Mouse (Mus musculus): ENCODE data around the gene Nlrp3. TPM values are rescaled to one million over a fixed set of nuclear protein-coding genes. Genes with fewer than 3 reads are reported as not detected.
A peak's percentile ranks its signal among the peaks of the same experiment; 100 is the strongest.

The Nlrp3 gene
- polyA plus RNA-seq, 1 experiment = 0.04 TPM

DNA sequence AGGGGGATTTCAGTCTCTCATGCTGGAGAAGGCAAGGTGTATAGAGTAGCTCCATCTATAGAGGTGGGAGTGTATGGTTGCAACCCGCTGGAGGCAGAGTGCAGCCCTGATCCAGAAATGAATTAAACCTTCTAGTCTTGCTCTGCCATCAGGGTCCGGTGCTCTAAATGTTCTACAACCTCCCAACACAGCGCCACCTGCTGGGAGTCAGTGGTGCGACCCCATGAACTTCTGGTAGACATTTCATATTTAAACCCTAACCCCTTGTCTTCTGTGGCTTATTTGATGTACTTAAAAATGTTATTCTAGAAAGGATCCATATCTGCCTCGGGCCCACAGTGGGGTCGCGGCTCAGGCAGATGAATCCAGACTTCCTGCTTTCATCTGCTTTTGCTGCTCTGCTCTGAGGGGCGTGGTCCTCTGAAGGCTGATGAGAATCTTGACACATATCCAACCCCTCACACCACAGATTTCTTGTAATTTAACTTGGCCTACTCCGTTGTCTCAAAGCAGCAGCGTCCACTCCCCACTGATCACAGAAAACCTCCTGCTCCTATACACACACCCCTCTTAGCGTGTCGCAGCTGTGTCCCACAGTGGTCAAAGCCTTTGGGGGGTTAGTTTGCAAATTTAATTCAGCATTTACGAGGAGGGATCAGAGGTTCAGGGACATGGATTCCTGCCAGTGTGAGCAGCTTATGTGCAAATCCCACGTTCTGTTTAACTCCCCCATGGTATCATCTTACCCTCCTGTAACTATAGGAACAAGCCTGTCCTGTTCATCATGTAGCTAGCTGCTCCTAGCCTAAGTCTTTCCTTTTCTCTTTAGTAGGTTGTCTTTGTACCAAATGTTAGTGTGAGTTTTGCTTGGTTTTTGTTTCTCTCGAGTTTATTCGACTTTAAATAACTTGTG, 3.9 kb upstream of the Nlrp3 start:
- no peak overlapping the region for H3ac ChIP-seq (ENCODE audit: control insufficient read depth, insufficient read length, low read depth)
- no peaks in the 10 kb centered on the region for H3K79me3 ChIP-seq (ENCODE audit: low read depth)
- H3K27me3 ChIP-seq (ENCODE audit: control insufficient read depth, insufficient read depth, insufficient read length) = no peaks in the 10 kb centered on the region
- no peaks in the 10 kb centered on the region for H3K79me2 ChIP-seq (ENCODE audit: control insufficient read depth, insufficient read depth)
- H3K36me3 ChIP-seq (ENCODE audit: control insufficient read depth, insufficient read depth) = no peaks in the 10 kb centered on the region
- no peak overlapping the region for H3K4me3 ChIP-seq (ENCODE audit: insufficient read depth, poor library complexity, severe bottlenecking)
- TF ChIP-seq USF1 (IDR thresholded peaks at IDR 0.05; ENCODE audit: low read depth) (no peak), MYOD1 (IDR thresholded peaks at IDR 0.05; ENCODE audit: control insufficient read depth, insufficient read length, low read depth) (no peak), CTCF (IDR thresholded peaks at IDR 0.05; ENCODE audit: control insufficient read depth, insufficient read depth, insufficient read length) (no peak), CEBPB (IDR thresholded peaks at IDR 0.05; ENCODE audit: low read depth) (no peak), FOSL1 (IDR thresholded peaks at IDR 0.05; ENCODE audit: insufficient read depth, low read length, poor library complexity, severe bottlenecking) (no peak), MYOG (IDR thresholded peaks at IDR 0.05; ENCODE audit: control insufficient read depth, extremely low read depth, insufficient read length) (no peak), MAX (IDR thresholded peaks at IDR 0.05) (no peak)

DNA sequence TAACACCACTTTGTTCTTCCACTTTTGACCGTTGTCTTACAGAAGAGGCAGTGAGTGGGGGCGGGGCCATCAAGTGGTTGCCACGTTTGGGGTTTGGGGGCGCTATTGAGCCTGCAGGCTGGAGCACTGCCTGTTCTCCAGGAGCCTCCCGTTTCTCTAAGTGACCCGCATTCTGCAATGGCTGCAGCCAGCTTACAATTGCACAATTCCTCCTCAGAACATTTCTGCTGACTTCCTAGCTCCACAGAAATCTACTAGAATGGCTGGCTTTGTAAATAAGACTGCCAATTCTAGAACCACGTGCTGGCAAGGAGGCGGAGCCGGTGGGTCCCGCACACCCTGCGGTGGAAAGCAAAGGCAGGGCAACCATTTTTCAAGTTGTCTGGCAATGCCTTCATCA, 3.0 kb upstream of the Nlrp3 start:
- no peak overlapping the region for H3K4me3 ChIP-seq (ENCODE audit: insufficient read depth, poor library complexity, severe bottlenecking)
- H3ac ChIP-seq (ENCODE audit: control insufficient read depth, insufficient read length, low read depth) = no peak overlapping the region
- no peaks in the 10 kb centered on the region for H3K27me3 ChIP-seq (ENCODE audit: control insufficient read depth, insufficient read depth, insufficient read length)
- TF ChIP-seq MYOD1 (IDR thresholded peaks at IDR 0.05; ENCODE audit: control insufficient read depth, insufficient read length, low read depth) (no peak), MYOG (IDR thresholded peaks at IDR 0.05; ENCODE audit: control insufficient read depth, extremely low read depth, insufficient read length) (no peak), FOSL1 (IDR thresholded peaks at IDR 0.05; ENCODE audit: insufficient read depth, low read length, poor library complexity, severe bottlenecking) (no peak), MAX (IDR thresholded peaks at IDR 0.05) (no peak), USF1 (IDR thresholded peaks at IDR 0.05; ENCODE audit: low read depth) (no peak)
- H3K36me3 ChIP-seq (ENCODE audit: control insufficient read depth, insufficient read depth) = no peaks in the 10 kb centered on the region
- H3K79me2 ChIP-seq (ENCODE audit: control insufficient read depth, insufficient read depth) = no peaks in the 10 kb centered on the region
- no peaks in the 10 kb centered on the region for H3K79me3 ChIP-seq (ENCODE audit: low read depth)

- TF ChIP-seq USF1 (IDR thresholded peaks at IDR 0.05; ENCODE audit: low read depth) = no peak
- TF ChIP-seq MYOG (IDR thresholded peaks at IDR 0.05; ENCODE audit: control insufficient read depth, extremely low read depth, insufficient read length) = no peak
- TF ChIP-seq MYOD1 (IDR thresholded peaks at IDR 0.05; ENCODE audit: control insufficient read depth, insufficient read length, low read depth) = no peak
- no peak for TF ChIP-seq CTCF (IDR thresholded peaks at IDR 0.05; ENCODE audit: control insufficient read depth, insufficient read depth, insufficient read length)
- no peaks in the 10 kb centered on the region for H3K79me2 ChIP-seq (ENCODE audit: control insufficient read depth, insufficient read depth)
- no peak overlapping the region for H3K4me3 ChIP-seq (ENCODE audit: insufficient read depth, poor library complexity, severe bottlenecking)
- H3K27me3 ChIP-seq (ENCODE audit: control insufficient read depth, insufficient read depth, insufficient read length) = no peaks in the 10 kb centered on the region
- H3ac ChIP-seq (ENCODE audit: control insufficient read depth, insufficient read length, low read depth) = no peak overlapping the region
- no peaks in the 10 kb centered on the region for H3K79me3 ChIP-seq (ENCODE audit: low read depth)
- H3K36me3 ChIP-seq (ENCODE audit: control insufficient read depth, insufficient read depth) = no peaks in the 10 kb centered on the region
These were observed 1.2 kb upstream of the Nlrp3 start for GRCm38 (mm10) chr11:59540123-59540522.

GRCm38 (mm10) chr11:59542442-59542841, 1.1 kb downstream of the Nlrp3 start:
- Histone ChIP-seq H3K79me2 (ENCODE audit: control insufficient read depth, insufficient read depth) (no peaks in the 10 kb centered on the region), H3K27me3 (ENCODE audit: control insufficient read depth, insufficient read depth, insufficient read length) (no peaks in the 10 kb centered on the region), H3K79me3 (ENCODE audit: low read depth) (no peaks in the 10 kb centered on the region), H3K4me3 (ENCODE audit: insufficient read depth, poor library complexity, severe bottlenecking) (no peak overlapping the region), H3ac (ENCODE audit: control insufficient read depth, insufficient read length, low read depth) (no peak overlapping the region), H3K36me3 (ENCODE audit: control insufficient read depth, insufficient read depth) (no peaks in the 10 kb centered on the region)
- TF ChIP-seq MYOG (IDR thresholded peaks at IDR 0.05; ENCODE audit: control insufficient read depth, extremely low read depth, insufficient read length) (no peak), MAX (IDR thresholded peaks at IDR 0.05) (no peak), CEBPB (IDR thresholded peaks at IDR 0.05; ENCODE audit: low read depth) (no peak), MYOD1 (IDR thresholded peaks at IDR 0.05; ENCODE audit: control insufficient read depth, insufficient read length, low read depth) (no peak)

- peak; percentile 19 for TF ChIP-seq CEBPB (IDR thresholded peaks at IDR 0.05; ENCODE audit: low read depth)
- no peak for TF ChIP-seq MAX (IDR thresholded peaks at IDR 0.05)
- no peak overlapping the region for H3K4me3 ChIP-seq (ENCODE audit: insufficient read depth, poor library complexity, severe bottlenecking)
- peaks cover 8% of the 10 kb centered on the region for H3K27me3 ChIP-seq (ENCODE audit: control insufficient read depth, insufficient read depth, insufficient read length)
- H3K36me3 ChIP-seq (ENCODE audit: control insufficient read depth, insufficient read depth) = no peaks in the 10 kb centered on the region
- no peaks in the 10 kb centered on the region for H3K79me2 ChIP-seq (ENCODE audit: control insufficient read depth, insufficient read depth)
- H3ac ChIP-seq (ENCODE audit: control insufficient read depth, insufficient read length, low read depth) = no peak overlapping the region
- no peaks in the 10 kb centered on the region for H3K79me3 ChIP-seq (ENCODE audit: low read depth)
These were observed 2.0 kb downstream of the Nlrp3 start for GRCm38 (mm10) chr11:59543376-59543775.

DNA sequence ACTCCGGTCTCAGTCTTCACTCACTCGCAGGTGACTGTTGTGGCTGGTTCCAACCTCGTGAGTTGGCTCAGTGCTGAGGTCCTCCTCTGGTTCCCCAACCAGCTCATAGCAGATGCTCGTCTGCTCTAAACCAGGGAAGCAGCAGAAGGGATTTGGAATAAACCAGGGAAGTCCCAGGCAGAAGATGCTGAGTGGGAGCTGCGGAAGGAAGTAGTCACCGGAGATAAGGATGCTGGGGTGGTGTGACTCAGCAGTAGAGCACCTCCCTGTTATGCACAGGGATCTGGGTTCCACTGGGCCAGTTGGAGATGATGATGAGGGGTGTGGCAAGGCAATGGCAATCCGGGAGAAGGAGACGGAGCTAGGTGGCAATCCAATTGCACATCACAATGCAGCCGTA, 2.6 kb downstream of the Nlrp3 start:
- no peak for TF ChIP-seq MAX (IDR thresholded peaks at IDR 0.05)
- TF ChIP-seq USF1 (IDR thresholded peaks at IDR 0.05; ENCODE audit: low read depth) = no peak
- no peak for TF ChIP-seq MYOD1 (IDR thresholded peaks at IDR 0.05; ENCODE audit: control insufficient read depth, insufficient read length, low read depth)
- TF ChIP-seq MYOG (IDR thresholded peaks at IDR 0.05; ENCODE audit: control insufficient read depth, extremely low read depth, insufficient read length) = no peak
- TF ChIP-seq FOSL1 (IDR thresholded peaks at IDR 0.05; ENCODE audit: insufficient read depth, low read length, poor library complexity, severe bottlenecking) = no peak
- TF ChIP-seq CTCF (IDR thresholded peaks at IDR 0.05; ENCODE audit: control insufficient read depth, insufficient read depth, insufficient read length) = no peak
- no peak for TF ChIP-seq CEBPB (IDR thresholded peaks at IDR 0.05; ENCODE audit: low read depth)
- H3K79me3 ChIP-seq (ENCODE audit: low read depth) = no peaks in the 10 kb centered on the region
- no peaks in the 10 kb centered on the region for H3K79me2 ChIP-seq (ENCODE audit: control insufficient read depth, insufficient read depth)
- no peak overlapping the region for H3ac ChIP-seq (ENCODE audit: control insufficient read depth, insufficient read length, low read depth)
- H3K4me3 ChIP-seq (ENCODE audit: insufficient read depth, poor library complexity, severe bottlenecking) = no peak overlapping the region
- H3K27me3 ChIP-seq (ENCODE audit: control insufficient read depth, insufficient read depth, insufficient read length) = peaks cover 8% of the 10 kb centered on the region
- H3K36me3 ChIP-seq (ENCODE audit: control insufficient read depth, insufficient read depth) = no peaks in the 10 kb centered on the region

All from C2C12 (cell line).